Mouse (Mus musculus): Measurements from ENCODE around the gene Pdzd7. TPM values are rescaled to one million over a fixed set of nuclear protein-coding genes. Genes with fewer than 3 reads are reported as not detected.

Pdzd7 gene
- polyA plus RNA-seq, 1 experiment from 2014 or later: not detected

GRCm38 (mm10) chr19:45005444-45005843 is 40.1 kb downstream of the Pdzd7 start, which contains the start of gene Twnk:
Gene Twnk, plus strand, starts transcription at chr19:45005663.
- 9% methylated on average over 16 of the region's 16 CpGs for WGBS (ENCODE audit: insufficient replicate concordance)

GRCm38 (mm10) chr19:45003740-45004516 is 41.6 kb downstream of the Pdzd7 start:
- H3K4me1 ChIP-seq: peaks cover 34% of the 10 kb centered on the region
- H3K9ac ChIP-seq: no peak overlapping the region
- no peaks in the 10 kb centered on the region for H3K27me3 ChIP-seq (replicated peaks)
- no peak overlapping the region for H3K4me2 ChIP-seq
- 81% methylated on average over 7 of the region's 7 CpGs for WGBS (ENCODE audit: insufficient replicate concordance)
- ATAC-seq: no peak
- H3K27ac ChIP-seq: no peak overlapping the region
- H3K4me3 ChIP-seq: no peak overlapping the region
- H3K36me3 ChIP-seq: peaks cover 58% of the 10 kb centered on the region
- H3K9me3 ChIP-seq (replicated peaks): no peaks in the 10 kb centered on the region

More at GRCm38 (mm10) chr19:45005444-45005843, 40.1 kb downstream of the Pdzd7 start, which contains the start of gene Twnk:
- H3K9ac ChIP-seq: peak within 1 kb of the TSS; percentile 85
- peak within 1 kb of the TSS; percentile 81 for H3K27ac ChIP-seq
- H3K27me3 ChIP-seq (replicated peaks): no peaks in the 10 kb centered on the region
- H3K4me3 ChIP-seq: peak within 1 kb of the TSS; percentile 96
- H3K9me3 ChIP-seq (replicated peaks): no peaks in the 10 kb centered on the region
- H3K36me3 ChIP-seq: peaks cover 68% of the 10 kb centered on the region
- peak within 1 kb of the TSS; percentile 91 for H3K4me2 ChIP-seq
- ATAC-seq: peak; percentile 19; the same call in 1 of the 2 replicates
- H3K4me1 ChIP-seq: peaks cover 35% of the 10 kb centered on the region

- Histone ChIP-seq H3K27me3 (replicated peaks) (no peaks in the 10 kb centered on the region), H3K4me1 (peaks cover 23% of the 10 kb centered on the region), H3K36me3 (peaks cover 54% of the 10 kb centered on the region), H3K4me3 (no peak overlapping the region), H3K9ac (no peak overlapping the region), H3K4me2 (no peak overlapping the region), H3K27ac (peak overlapping the region; percentile 28; the same call in 1 of the 2 replicates), H3K9me3 (replicated peaks) (no peaks in the 10 kb centered on the region)
- ATAC-seq: no peak
- 58% methylated on average over 3 of the region's 3 CpGs for WGBS (ENCODE audit: insufficient replicate concordance)
These were observed 43.2 kb downstream of the Pdzd7 start for GRCm38 (mm10) chr19:45002301-45002700.

- H3K9me3 ChIP-seq (replicated peaks): no peaks in the 10 kb centered on the region
- peaks cover 58% of the 10 kb centered on the region for H3K36me3 ChIP-seq
- no peak overlapping the region for H3K27ac ChIP-seq
- no peak overlapping the region for H3K9ac ChIP-seq
- H3K4me1 ChIP-seq: peaks cover 14% of the 10 kb centered on the region
- 82% methylated on average over 8 of the region's 8 CpGs for WGBS (ENCODE audit: insufficient replicate concordance)
- no peaks in the 10 kb centered on the region for H3K27me3 ChIP-seq (replicated peaks)
- no peak for ATAC-seq
- H3K4me2 ChIP-seq: no peak overlapping the region
- no peak overlapping the region for H3K4me3 ChIP-seq
These were observed 45.9 kb downstream of the Pdzd7 start for GRCm38 (mm10) chr19:44999647-45000046.

GRCm38 (mm10) chr19:44997786-44998185 is 47.7 kb downstream of the Pdzd7 start:
- peaks cover 40% of the 10 kb centered on the region for H3K36me3 ChIP-seq
- no peaks in the 10 kb centered on the region for H3K27me3 ChIP-seq (replicated peaks)
- WGBS (ENCODE audit: insufficient replicate concordance): 81% methylated on average over 11 of the region's 11 CpGs
- no peak overlapping the region for H3K4me2 ChIP-seq
- no peak for ATAC-seq
- H3K4me3 ChIP-seq: no peak overlapping the region
- no peak overlapping the region for H3K9ac ChIP-seq
- H3K9me3 ChIP-seq (replicated peaks): no peaks in the 10 kb centered on the region
- no peak overlapping the region for H3K27ac ChIP-seq
- H3K4me1 ChIP-seq: peaks cover 16% of the 10 kb centered on the region

GRCm38 (mm10) chr19:44992712-44993111 is 52.8 kb downstream of the Pdzd7 start:
- no peak overlapping the region for H3K27ac ChIP-seq
- peaks cover 28% of the 10 kb centered on the region for H3K4me1 ChIP-seq
- 43% methylated on average over 7 of the region's 7 CpGs for WGBS (ENCODE audit: insufficient replicate concordance)
- peaks cover 41% of the 10 kb centered on the region for H3K27me3 ChIP-seq (replicated peaks)
- H3K9ac ChIP-seq: no peak overlapping the region
- no peak overlapping the region for H3K4me3 ChIP-seq
- no peak for ATAC-seq
- peaks cover 13% of the 10 kb centered on the region for H3K36me3 ChIP-seq
- H3K9me3 ChIP-seq (replicated peaks): no peaks in the 10 kb centered on the region
- no peak overlapping the region; the same call in 1 of the 2 replicates for H3K4me2 ChIP-seq

- H3K4me1 ChIP-seq: peaks cover 28% of the 10 kb centered on the region
- ATAC-seq: no peak
- H3K27me3 ChIP-seq (replicated peaks): peaks cover 45% of the 10 kb centered on the region
- H3K9me3 ChIP-seq (replicated peaks): no peaks in the 10 kb centered on the region
- H3K4me3 ChIP-seq: no peak overlapping the region
- no peak overlapping the region for H3K9ac ChIP-seq
- WGBS (ENCODE audit: insufficient replicate concordance): 33% methylated on average over 7 of the region's 7 CpGs
- no peak overlapping the region; the same call in 1 of the 2 replicates for H3K4me2 ChIP-seq
- no peak overlapping the region for H3K27ac ChIP-seq
- peaks cover 8% of the 10 kb centered on the region; the same call in 1 of the 2 replicates for H3K36me3 ChIP-seq
These were observed 53.3 kb downstream of the Pdzd7 start for GRCm38 (mm10) chr19:44992246-44992645.

- peaks cover 27% of the 10 kb centered on the region for H3K4me1 ChIP-seq
- H3K9ac ChIP-seq: no peak overlapping the region
- H3K4me3 ChIP-seq: no peak overlapping the region
- H3K27me3 ChIP-seq (replicated peaks): peaks cover 54% of the 10 kb centered on the region
- H3K9me3 ChIP-seq (replicated peaks): no peaks in the 10 kb centered on the region
- peak; percentile 10; the same call in 1 of the 2 replicates for ATAC-seq
- 64% methylated on average over 8 of the region's 8 CpGs for WGBS (ENCODE audit: insufficient replicate concordance)
- 0 out of 2 replicates have a peak, but pooled peaks cover 2% of the 10 kb centered on the region for H3K36me3 ChIP-seq
- peak overlapping the region; percentile 57 for H3K27ac ChIP-seq
- H3K4me2 ChIP-seq: peak overlapping the region; percentile 71
These were observed 54.5 kb downstream of the Pdzd7 start for GRCm38 (mm10) chr19:44991031-44991430.

- Histone ChIP-seq H3K4me3 (peak overlapping the region; percentile 59), H3K27me3 (replicated peaks) (peaks cover 54% of the 10 kb centered on the region), H3K9me3 (replicated peaks) (no peaks in the 10 kb centered on the region), H3K36me3 (no peaks in the 10 kb centered on the region), H3K27ac (peak overlapping the region; percentile 69), H3K4me1 (peaks cover 37% of the 10 kb centered on the region), H3K9ac (peak overlapping the region; percentile 63), H3K4me2 (peak overlapping the region; percentile 71)
- ATAC-seq: 0 out of 2 replicates have a peak, but pooled peaks have one; percentile 11
- WGBS (ENCODE audit: insufficient replicate concordance): 9% methylated on average over 22 of the region's 22 CpGs
These were observed 55.7 kb downstream of the Pdzd7 start for GRCm38 (mm10) chr19:44989567-44990495.

- Histone ChIP-seq H3K27ac (peak within 1 kb of the TSS; percentile 69), H3K27me3 (replicated peaks) (peaks cover 54% of the 10 kb centered on the region), H3K9me3 (replicated peaks) (no peaks in the 10 kb centered on the region), H3K4me2 (peak within 1 kb of the TSS; percentile 71), H3K9ac (peak within 1 kb of the TSS; percentile 63), H3K36me3 (no peaks in the 10 kb centered on the region), H3K4me3 (peak within 1 kb of the TSS; percentile 59), H3K4me1 (peaks cover 42% of the 10 kb centered on the region)
- WGBS (ENCODE audit: insufficient replicate concordance): 2% methylated on average over 53 of the region's 58 CpGs
- ATAC-seq: 0 out of 2 replicates have a peak, but pooled peaks have one; percentile 25
These were observed 56.5 kb downstream of the Pdzd7 start, which contains the start of gene Sema4g for GRCm38 (mm10) chr19:44988831-44989566. Gene Sema4g, plus strand, starts transcription at chr19:44989101.

GRCm38 (mm10) chr19:44988321-44988720 is 57.2 kb downstream of the Pdzd7 start:
- Histone ChIP-seq H3K4me3 (peak overlapping the region; percentile 59; the same call in 1 of the 2 replicates), H3K4me1 (peaks cover 42% of the 10 kb centered on the region), H3K9me3 (replicated peaks) (no peaks in the 10 kb centered on the region), H3K27me3 (replicated peaks) (peaks cover 54% of the 10 kb centered on the region), H3K27ac (no peak overlapping the region), H3K4me2 (peak overlapping the region; percentile 71), H3K9ac (no peak overlapping the region), H3K36me3 (peaks cover 2% of the 10 kb centered on the region; the same call in 1 of the 2 replicates)
- ATAC-seq: no peak
- WGBS (ENCODE audit: insufficient replicate concordance): 44% methylated on average over 9 of the region's 9 CpGs
